Mouse (Mus musculus): ENCODE results near the gene Serpina3b. TPM values are rescaled to one million over a fixed set of nuclear protein-coding genes. Genes with fewer than 3 reads are reported as not detected.

The Serpina3b gene
- polyA plus RNA-seq, 1 experiment from 2014 or later, result not detected

GRCm38 (mm10) chr12:104185046-104185445 is 57.2 kb downstream of the Serpina3b start:
- no peak overlapping the region for H3K4me2 ChIP-seq
- H3K4me3 ChIP-seq, result no peak overlapping the region
- ATAC-seq (ENCODE audit: low FRiP score), result no peak
- no peaks in the 10 kb centered on the region for H3K9me3 ChIP-seq
- no peaks in the 10 kb centered on the region for H3K4me1 ChIP-seq (replicated peaks)
- H3K27me3 ChIP-seq, result no peaks in the 10 kb centered on the region
- H3K27ac ChIP-seq, result no peak overlapping the region
- 87% methylated on average over 4 of the region's 4 CpGs for WGBS
- no peak overlapping the region for H3K9ac ChIP-seq
- no peaks in the 10 kb centered on the region for H3K36me3 ChIP-seq

GRCm38 (mm10) chr12:104186041-104186581 is 58.3 kb downstream of the Serpina3b start:
- no peak overlapping the region for H3K9ac ChIP-seq
- H3K27ac ChIP-seq, result no peak overlapping the region
- no peak for ATAC-seq (ENCODE audit: low FRiP score)
- WGBS, result 84% methylated on average over 3 of the region's 3 CpGs
- no peak overlapping the region for H3K4me3 ChIP-seq
- no peaks in the 10 kb centered on the region for H3K9me3 ChIP-seq
- H3K27me3 ChIP-seq, result no peaks in the 10 kb centered on the region
- H3K4me1 ChIP-seq (replicated peaks), result no peaks in the 10 kb centered on the region
- no peak overlapping the region for H3K4me2 ChIP-seq
- no peaks in the 10 kb centered on the region for H3K36me3 ChIP-seq

Other genes starting within 250 kb of the Serpina3b start
- gene Serpina1c, start 223.1 kb upstream of the Serpina3b start, polyA plus RNA-seq (2015; fragmentation: Nextera tagmentation; extraction: Ambion mirVana), result 0.18 TPM in 1 of 2 replicates, not detected in the other
- gene Serpina1e, start 169.0 kb upstream of the Serpina3b start, polyA plus RNA-seq (2015; fragmentation: Nextera tagmentation; extraction: Ambion mirVana), result 0.27 TPM in 1 of 2 replicates, not detected in the other
- gene Serpina11, start 138.0 kb upstream of the Serpina3b start, polyA plus RNA-seq (2015; fragmentation: Nextera tagmentation; extraction: Ambion mirVana), result not detected in 2 replicates
- gene Serpina9, start 114.2 kb upstream of the Serpina3b start, polyA plus RNA-seq (2015; fragmentation: Nextera tagmentation; extraction: Ambion mirVana), result not detected in 2 replicates
- not detected in 2 replicates for gene Serpina12, start 83.6 kb upstream of the Serpina3b start, polyA plus RNA-seq (2015; fragmentation: Nextera tagmentation; extraction: Ambion mirVana)
- gene Serpina5, start 26.9 kb upstream of the Serpina3b start, polyA plus RNA-seq (2015; fragmentation: Nextera tagmentation; extraction: Ambion mirVana), result not detected in 2 replicates
- gene Serpina3a, start 15.3 kb upstream of the Serpina3b start, polyA plus RNA-seq (2015; fragmentation: Nextera tagmentation; extraction: Ambion mirVana), result not detected in 2 replicates
- not detected in 2 replicates for gene Serpina3c, start 25.9 kb downstream of the Serpina3b start, polyA plus RNA-seq (2015; fragmentation: Nextera tagmentation; extraction: Ambion mirVana)
- gene Serpina3f, start 86.5 kb downstream of the Serpina3b start, polyA plus RNA-seq (2015; fragmentation: Nextera tagmentation; extraction: Ambion mirVana), result 0.26 TPM in 1 of 2 replicates, not detected in the other
- 0.97 and 1.4 TPM in 2 replicates for gene Serpina3g, start 108.2 kb downstream of the Serpina3b start, polyA plus RNA-seq (2015; fragmentation: Nextera tagmentation; extraction: Ambion mirVana)
- gene Serpina3i, start 135.1 kb downstream of the Serpina3b start, polyA plus RNA-seq (2015; fragmentation: Nextera tagmentation; extraction: Ambion mirVana), result not detected in 2 replicates
- gene Serpina3j, start 186.6 kb downstream of the Serpina3b start, polyA plus RNA-seq (2015; fragmentation: Nextera tagmentation; extraction: Ambion mirVana), result not detected in 2 replicates
- not detected in 2 replicates for gene Serpina3k, start 210.5 kb downstream of the Serpina3b start, polyA plus RNA-seq (2015; fragmentation: Nextera tagmentation; extraction: Ambion mirVana)
- gene Serpina3m, start 210.5 kb downstream of the Serpina3b start, polyA plus RNA-seq (2015; fragmentation: Nextera tagmentation; extraction: Ambion mirVana), result not detected in 2 replicates